8 mouse cellular contexts compared by ENCODE assay signal in genomic region chr14:47087182-47087581, GRCm38 (mm10).
A peak's percentile ranks its signal among the peaks of the same experiment; 100 is the strongest.
DNase-seq lines count a peak whose midpoint lies in the region; ATAC-seq and TF ChIP-seq lines count a peak whose summit lies in the region.

No protein-coding gene starts in this region.

- peaks cover 38% of the 10 kb centered on the region for H3K27me3 ChIP-seq in G1E (ENCODE audit: insufficient read depth, low read length)
- no peaks in the 10 kb centered on the region for H3K27me3 ChIP-seq in forebrain, embryonic 13.5 days
- H3K27me3 ChIP-seq in heart, postnatal 0 days (ENCODE audit: control insufficient read depth, insufficient read depth, low read length), result no peaks in the 10 kb centered on the region
- no peaks in the 10 kb centered on the region for H3K27me3 ChIP-seq in liver, postnatal 0 days (ENCODE audit: insufficient read depth, low read length)
- H3K27me3 ChIP-seq in neural tube, embryonic 15.5 days (replicated peaks), result no peaks in the 10 kb centered on the region

- H3K4me3 ChIP-seq in G1E (ENCODE audit: low read depth, low read length), result no peak overlapping the region
- H3K4me3 ChIP-seq in forebrain, embryonic 13.5 days, result peak overlapping the region; percentile 26
- H3K4me3 ChIP-seq in heart, postnatal 0 days (ENCODE audit: low read depth, low read length), result 0 out of 2 replicates have a peak overlapping the region, but pooled peaks have one; percentile 3
- peak overlapping the region; percentile 17; the same call in 1 of the 2 replicates for H3K4me3 ChIP-seq in liver, postnatal 0 days (ENCODE audit: low read depth, low read length)
- peak overlapping the region; percentile 36 for H3K4me3 ChIP-seq in neural tube, embryonic 15.5 days (replicated peaks)

- ATAC-seq in G1E (ENCODE audit: extremely low read depth, insufficient number of reproducible peaks, low FRiP score, poor library complexity, severe bottlenecking), result no peak
- ATAC-seq in forebrain, embryonic 13.5 days, result peak; percentile 62
- peak; percentile 45; the same call in 1 of the 2 replicates for ATAC-seq in heart, postnatal 0 days (ENCODE audit: insufficient read depth, low read depth)
- ATAC-seq in liver, postnatal 0 days, result peak; percentile 53
- peak; percentile 53 for ATAC-seq in neural tube, embryonic 15.5 days (ENCODE audit: low FRiP score)

- H3K4me1 ChIP-seq in G1E (ENCODE audit: insufficient read depth, low read depth, low read length), result no peaks in the 10 kb centered on the region
- H3K4me1 ChIP-seq in forebrain, embryonic 13.5 days, result peaks cover 8% of the 10 kb centered on the region
- peaks cover 35% of the 10 kb centered on the region for H3K4me1 ChIP-seq in heart, postnatal 0 days (ENCODE audit: control insufficient read depth, insufficient read depth)
- peaks cover 7% of the 10 kb centered on the region; the same call in 1 of the 2 replicates for H3K4me1 ChIP-seq in liver, postnatal 0 days (ENCODE audit: insufficient read depth)
- H3K4me1 ChIP-seq in neural tube, embryonic 15.5 days, result peaks cover 16% of the 10 kb centered on the region

- TF ChIP-seq EP300 in heart, postnatal 0 days (IDR thresholded peaks at IDR 0.05; ENCODE audit: low read depth), result no peak
- TF ChIP-seq EP300 in liver, postnatal 0 days (IDR thresholded peaks at IDR 0.05; ENCODE audit: low read depth), result no peak

- TF ChIP-seq CTCF in G1E (IDR thresholded peaks at IDR 0.05; ENCODE audit: low read depth, low read length), result peak; percentile 8; the same call in 1 of the 2 replicates
- TF ChIP-seq CTCF in heart, postnatal 0 days (IDR thresholded peaks at IDR 0.05; ENCODE audit: low read depth), result peak; percentile 74
- peak; percentile 76 for TF ChIP-seq CTCF in liver, postnatal 0 days (IDR thresholded peaks at IDR 0.05; ENCODE audit: low read depth)

- peak overlapping the region; percentile 65 for H3K4me2 ChIP-seq in forebrain, embryonic 13.5 days
- H3K4me2 ChIP-seq in heart, postnatal 0 days (ENCODE audit: low read depth, low read length), result peak overlapping the region; percentile 52
- H3K4me2 ChIP-seq in liver, postnatal 0 days (ENCODE audit: low read depth, low read length), result peak overlapping the region; percentile 71
- H3K4me2 ChIP-seq in neural tube, embryonic 15.5 days, result peak overlapping the region; percentile 81

- H3K9ac ChIP-seq in forebrain, embryonic 13.5 days, result no peak overlapping the region
- 0 out of 2 replicates have a peak overlapping the region, but pooled peaks have one; percentile 1 for H3K9ac ChIP-seq in heart, postnatal 0 days (replicated peaks; ENCODE audit: low read depth, low read length)
- no peak overlapping the region for H3K9ac ChIP-seq in liver, postnatal 0 days (replicated peaks)
- H3K9ac ChIP-seq in neural tube, embryonic 15.5 days (replicated peaks), result peak overlapping the region; percentile 47

- WGBS in forebrain, embryonic 13.5 days, result 32% methylated on average over 5 of the region's 5 CpGs
- 37% methylated on average over 5 of the region's 5 CpGs for WGBS in heart, postnatal 0 days
- 26% methylated on average over 5 of the region's 5 CpGs for WGBS in liver, postnatal 0 days (ENCODE audit: insufficient replicate concordance)
- 32% methylated on average over 5 of the region's 5 CpGs for WGBS in neural tube, embryonic 15.5 days

- no peaks in the 10 kb centered on the region for H3K36me3 ChIP-seq in G1E (replicated peaks)
- H3K36me3 ChIP-seq in forebrain, embryonic 13.5 days (ENCODE audit: poor library complexity, severe bottlenecking), result no peaks in the 10 kb centered on the region
- peaks cover 27% of the 10 kb centered on the region for H3K36me3 ChIP-seq in heart, postnatal 0 days (replicated peaks; ENCODE audit: control insufficient read depth, insufficient read depth, low read length)
- H3K36me3 ChIP-seq in liver, postnatal 0 days (replicated peaks; ENCODE audit: insufficient read depth, low read length), result 0 out of 2 replicates have a peak, but pooled peaks cover 2% of the 10 kb centered on the region
- no peaks in the 10 kb centered on the region for H3K36me3 ChIP-seq in neural tube, embryonic 15.5 days

- no peaks in the 10 kb centered on the region for H3K9me3 ChIP-seq in G1E (replicated peaks)
- no peaks in the 10 kb centered on the region for H3K9me3 ChIP-seq in forebrain, embryonic 13.5 days (replicated peaks)
- no peaks in the 10 kb centered on the region for H3K9me3 ChIP-seq in heart, postnatal 0 days (replicated peaks; ENCODE audit: control insufficient read depth, low read length)
- H3K9me3 ChIP-seq in liver, postnatal 0 days (ENCODE audit: low read length), result no peaks in the 10 kb centered on the region
- H3K9me3 ChIP-seq in neural tube, embryonic 15.5 days (replicated peaks), result no peaks in the 10 kb centered on the region

- peak; percentile 16 for DNase-seq in G1E (ENCODE audit: low spot score)
- peak; percentile 64 for DNase-seq in cerebellum, adult 11 months
- DNase-seq in heart, postnatal 0 days (ENCODE audit: low spot score), result peak; percentile 75
- peak; percentile 89 for DNase-seq in kidney, postnatal 4 days
- peak; percentile 80 for DNase-seq in liver, postnatal 0 days
- peak; percentile 92 for DNase-seq in testis, postnatal 10 days (ENCODE audit: low spot score)

- no peak overlapping the region for H3K27ac ChIP-seq in forebrain, embryonic 13.5 days
- peak overlapping the region; percentile 89 for H3K27ac ChIP-seq in heart, postnatal 0 days (ENCODE audit: low read depth)
- no peak overlapping the region for H3K27ac ChIP-seq in liver, postnatal 0 days (ENCODE audit: low read depth)
- H3K27ac ChIP-seq in neural tube, embryonic 15.5 days (replicated peaks), result no peak overlapping the region

Comparison
In these comparisons a context has a peak if more than half of its experiments do, and no peak if none do; other contexts are left out.
1. DNase-seq: peak in every context shown above with its lines; median percentile 92 in testis, postnatal 10 days; 89 in kidney, postnatal 4 days; 80 in liver, postnatal 0 days; 75 in heart, postnatal 0 days; 64 in cerebellum, adult 11 months; 16 in G1E.
2. CTCF ChIP-seq: peak in every context shown above with its lines; median percentile 76 in liver, postnatal 0 days; 74 in heart, postnatal 0 days; 8 in G1E.
3. H3K9ac ChIP-seq: peak in heart, postnatal 0 days (single experiment) and neural tube, embryonic 15.5 days (single experiment); none in forebrain, embryonic 13.5 days (single experiment) and liver, postnatal 0 days (single experiment).
4. Peak in every context shown above with its lines, with median percentiles within 50 percentile points of each other: H3K4me2 ChIP-seq.